Comparison of ENCODE assay signal across 20 mouse cellular contexts in genomic region chr4:124526362-124526761, GRCm38 (mm10).
DNase-seq lines count a peak whose midpoint lies in the region; ATAC-seq and TF ChIP-seq lines count a peak whose summit lies in the region.
"Had no signal": no experiment of that assay in that cellular context is flagged by ENCODE, and none has a peak within 500 bp of the region (broad histone marks: within the 10 kb centered on the region; RNA-seq: fewer than 3 reads in every experiment).

No protein-coding gene starts in this region.

- no peak for ATAC-seq in heart, embryonic 11.5 days (replicated peaks; ENCODE audit: insufficient number of reproducible peaks, low FRiP score, low TSS enrichment)
- ATAC-seq in lung, embryonic 14.5 days (ENCODE audit: insufficient read depth) = peak; percentile 37; the same call in 1 of the 2 replicates
- no peak for ATAC-seq in megakaryocyte progenitor cell, adult 5-6 weeks (replicated peaks; ENCODE audit: poor library complexity)
- ATAC-seq: activated CD4-positive, CD25-positive, alpha-beta regulatory T cell, adult 4 months; forebrain, postnatal 0 days; intestine, embryonic 16.5 days; midbrain, embryonic 13.5 days had no signal

- WGBS in heart, embryonic 11.5 days (ENCODE audit: insufficient replicate concordance) = 69% methylated on average over 9 of the region's 9 CpGs
- WGBS in lung, embryonic 14.5 days = 21% methylated on average over 9 of the region's 9 CpGs

- no peaks in the 10 kb centered on the region for H3K9me3 ChIP-seq in heart, embryonic 11.5 days (replicated peaks; ENCODE audit: control insufficient read depth, low read length)
- no peaks in the 10 kb centered on the region for H3K9me3 ChIP-seq in lung, embryonic 14.5 days (ENCODE audit: low read depth, low read length)
- H3K9me3 ChIP-seq: liver, embryonic 15.5 days; midbrain, embryonic 13.5 days; stomach, embryonic 15.5 days had no signal

- H3K27ac ChIP-seq in heart, embryonic 11.5 days (ENCODE audit: low read depth, low read length) = no peak overlapping the region
- no peak overlapping the region for H3K27ac ChIP-seq in lung, embryonic 14.5 days (ENCODE audit: low read depth)
- H3K27ac ChIP-seq: liver, embryonic 15.5 days; midbrain, embryonic 13.5 days; stomach, embryonic 15.5 days had no signal

- no peaks in the 10 kb centered on the region for H3K36me3 ChIP-seq in heart, embryonic 11.5 days (ENCODE audit: control insufficient read depth, insufficient read depth, low read length)
- no peaks in the 10 kb centered on the region for H3K36me3 ChIP-seq in lung, embryonic 14.5 days (ENCODE audit: insufficient read depth)
- H3K36me3 ChIP-seq: liver, embryonic 15.5 days; midbrain, embryonic 13.5 days; stomach, embryonic 15.5 days had no signal

- H3K9ac ChIP-seq in heart, embryonic 11.5 days (ENCODE audit: low read depth, low read length) = no peak overlapping the region
- no peak overlapping the region for H3K9ac ChIP-seq in lung, embryonic 14.5 days
- H3K9ac ChIP-seq: forebrain, postnatal 0 days; liver, embryonic 15.5 days; midbrain, embryonic 13.5 days; stomach, embryonic 15.5 days had no signal

- H3K4me2 ChIP-seq in heart, embryonic 11.5 days = no peak overlapping the region
- no peak overlapping the region for H3K4me2 ChIP-seq in lung, embryonic 14.5 days
- H3K4me2 ChIP-seq: liver, embryonic 15.5 days; midbrain, embryonic 13.5 days; stomach, embryonic 15.5 days had no signal

- peak; percentile 10 to 12 for DNase-seq in heart, adult 18-20 months
- peak; percentile 86 for DNase-seq in lung, embryonic 14.5 days
- DNase-seq in lung, adult 18-20 months = no peak
- DNase-seq in kidney, postnatal 36 days = peak; percentile 13 to 25
- peak; percentile 32 for DNase-seq in mesoderm, embryonic 11.5 days (ENCODE audit: low read depth, low spot score)
- no peak for DNase-seq in adrenal gland, postnatal 14 days
- DNase-seq: adrenal gland, postnatal 36 days; cerebellum, postnatal 14 days; forebrain, postnatal 0 days; gastrocnemius, postnatal 10 days; layer of hippocampus, postnatal 36 days; right cerebral cortex, adult 18-20 months; spleen, adult 18-20 months had no signal

- H3K4me3 ChIP-seq in heart, embryonic 11.5 days (ENCODE audit: low read depth, low read length) = no peak overlapping the region
- no peak overlapping the region for H3K4me3 ChIP-seq in lung, embryonic 14.5 days (ENCODE audit: low read depth, low read length)
- H3K4me3 ChIP-seq: liver, embryonic 15.5 days; midbrain, embryonic 13.5 days; stomach, embryonic 15.5 days had no signal

- peaks cover 3% of the 10 kb centered on the region; the same call in 1 of the 2 replicates for H3K27me3 ChIP-seq in heart, embryonic 11.5 days (ENCODE audit: control insufficient read depth, insufficient read depth, low read length)
- H3K27me3 ChIP-seq in lung, embryonic 14.5 days (ENCODE audit: insufficient read depth, low read length) = no peaks in the 10 kb centered on the region
- H3K27me3 ChIP-seq: liver, embryonic 15.5 days had no signal

- TF ChIP-seq CTCF in lung, embryonic 14.5 days (IDR thresholded peaks at IDR 0.05; ENCODE audit: low read depth) = no peak

- H3K4me1 ChIP-seq in heart, embryonic 11.5 days (ENCODE audit: control insufficient read depth, insufficient read depth, low read length) = no peaks in the 10 kb centered on the region
- H3K4me1 ChIP-seq in lung, embryonic 14.5 days (ENCODE audit: insufficient read depth) = peaks cover 11% of the 10 kb centered on the region; the same call in 1 of the 2 replicates
- H3K4me1 ChIP-seq: liver, embryonic 15.5 days had no signal

Comparison
In these comparisons a context has a peak if more than half of its experiments do, and no peak if none do; other contexts are left out.
1. DNase-seq: peak in heart, adult 18-20 months (2 of 2), lung, embryonic 14.5 days (single experiment), kidney, postnatal 36 days (2 of 2) and mesoderm, embryonic 11.5 days (single experiment); none in lung, adult 18-20 months (0 of 2) and adrenal gland, postnatal 14 days (single experiment).